Mouse (Mus musculus): ENCODE data around the gene Cenpl. TPM values are rescaled to one million over a fixed set of nuclear protein-coding genes. Genes with fewer than 3 reads are reported as not detected.

Gene Cenpl
- total RNA-seq, 2 experiments from 2014 or later = 1.9 to 2.2 TPM

- intact Hi-C loops (cut with DNase I) = loop anchor here (5.0 to 10.0 kb wide), 2 partner anchors 92 to 825 kb away; partner anchors contain the start of genes Cacybp and Klhl20
- no peak for DNase-seq
These were observed 30.6 kb upstream of the Cenpl start for GRCm38 (mm10) chr1:161039741-161040425.

- DNase-seq = no peak
- intact Hi-C loops (cut with DNase I) = no loop called here
These were observed 30.1 kb upstream of the Cenpl start for GRCm38 (mm10) chr1:161040426-161040770.

- intact Hi-C loops (cut with DNase I) = no loop called here
- no peak for DNase-seq
These were observed 29.7 kb upstream of the Cenpl start for GRCm38 (mm10) chr1:161040855-161041254.

GRCm38 (mm10) chr1:161041261-161042020 is 29.1 kb upstream of the Cenpl start:
- intact Hi-C loops (cut with DNase I) = no loop called here
- no peak for DNase-seq

GRCm38 (mm10) chr1:161046972-161047371 is 23.5 kb upstream of the Cenpl start:
- no peak for DNase-seq
- intact Hi-C loops (cut with DNase I) = no loop called here

GRCm38 (mm10) chr1:161057164-161057563 is 13.3 kb upstream of the Cenpl start:
- no peak for DNase-seq
- intact Hi-C loops (cut with DNase I) = no loop called here

- intact Hi-C loops (cut with DNase I) = no loop called here
These were observed 7.2 kb upstream of the Cenpl start for GRCm38 (mm10) chr1:161063351-161063750.

GRCm38 (mm10) chr1:161071272-161071620 is 733 bp downstream of the Cenpl start:
- no peak for DNase-seq
- intact Hi-C loops (cut with DNase I) = loop anchor here (5.0 to 10.0 kb wide), 2 partner anchors 61 to 124 kb away; partner anchors contain the start of gene Klhl20

More at GRCm38 (mm10) chr1:161063351-161063750, 7.2 kb upstream of the Cenpl start:
- no peak for DNase-seq

GRCm38 (mm10) chr1:161076238-161076637 is 5.7 kb downstream of the Cenpl start:
- intact Hi-C loops (cut with DNase I) = loop anchor here (10.0 kb wide), 1 partner anchor 119 kb away; no protein-coding TSS in a partner anchor
- no peak for DNase-seq

- DNase-seq = no peak
- intact Hi-C loops (cut with DNase I) = loop anchor here (10.0 kb wide), 1 partner anchor 118 kb away; no protein-coding TSS in a partner anchor
These were observed 6.7 kb downstream of the Cenpl start for GRCm38 (mm10) chr1:161077243-161077642.

- no peak for DNase-seq
- intact Hi-C loops (cut with DNase I) = no loop called here
These were observed 29.4 kb downstream of the Cenpl start for GRCm38 (mm10) chr1:161099721-161100405.

GRCm38 (mm10) chr1:161103842-161104241 is 33.3 kb downstream of the Cenpl start:
- intact Hi-C loops (cut with DNase I) = no loop called here

GRCm38 (mm10) chr1:161109216-161109615 is 38.7 kb downstream of the Cenpl start:
- DNase-seq = no peak
- intact Hi-C loops (cut with DNase I) = no loop called here

More at GRCm38 (mm10) chr1:161103842-161104241, 33.3 kb downstream of the Cenpl start:
- no peak for DNase-seq

GRCm38 (mm10) chr1:161114591-161114990 is 44.1 kb downstream of the Cenpl start:
- intact Hi-C loops (cut with DNase I) = no loop called here
- no peak for DNase-seq

- intact Hi-C loops (cut with DNase I) = no loop called here
These were observed 52.3 kb downstream of the Cenpl start for GRCm38 (mm10) chr1:161122661-161123418.

GRCm38 (mm10) chr1:161126461-161126860 is 55.9 kb downstream of the Cenpl start:
- DNase-seq = no peak
- intact Hi-C loops (cut with DNase I) = no loop called here

More at GRCm38 (mm10) chr1:161122661-161123418, 52.3 kb downstream of the Cenpl start:
- no peak for DNase-seq

GRCm38 (mm10) chr1:161130726-161131664 is 60.5 kb downstream of the Cenpl start, which contains the start of gene Klhl20:
TSS of gene Klhl20 (minus strand) at chr1:161131511.
- intact Hi-C loops (cut with DNase I) = loop anchor here (5.0 to 10.0 kb wide), 3 partner anchors 59 to 124 kb away; partner anchors contain the start of genes Cenpl, Dars2 and Prdx6
- peak; percentile 93 to 96 for DNase-seq

Data from heart, postnatal 14 days (tissue).